Mouse (Mus musculus) neural tube, embryonic 13.5 days (tissue): Measurements from ENCODE around the gene Mylk. TPM values are rescaled to one million over a fixed set of nuclear protein-coding genes. Genes with fewer than 3 reads are reported as not detected.

ENCODE experiments used
- ATAC-seq: fragments of 200-750 bp; cut with Nextera tagmentation; 2 replicates; pipeline ENCODE4 v1.8.0; 2017; ENCODE audit warnings: low read depth, mild to moderate bottlenecking, moderate TSS enrichment, moderate library complexity
- H3K27ac ChIP-seq: fragments of 300-500 bp; sonication (generic); replicated peaks from 2 replicates; pipeline ENCODE4 v1.5.1; 2015; ENCODE audit warnings: moderate library complexity, mild to moderate bottlenecking, inconsistent platforms
- H3K27me3 ChIP-seq: fragments of 300-500 bp; sonication (generic); 2 replicates; pipeline ENCODE4 v1.6.1; 2015; ENCODE audit warnings: mild to moderate bottlenecking, inconsistent platforms
- H3K36me3 ChIP-seq: fragments of 300-500 bp; sonication (generic); 2 replicates; pipeline ENCODE4 v1.6.1; 2015; ENCODE audit warnings: mild to moderate bottlenecking, inconsistent platforms
- H3K4me1 ChIP-seq: fragments of 300-500 bp; sonication (generic); replicated peaks from 2 replicates; pipeline ENCODE4 v1.6.1; 2015; ENCODE audit warnings: inconsistent platforms
- H3K4me2 ChIP-seq: fragments of 300-500 bp; sonication (generic); 2 replicates; pipeline ENCODE4 v1.6.1; 2015; ENCODE audit warnings: inconsistent platforms, mild to moderate bottlenecking, moderate library complexity
- H3K4me3 ChIP-seq: fragments of 300-500 bp; sonication (generic); 2 replicates; pipeline ENCODE4 v1.5.1; 2015; ENCODE audit warnings: mild to moderate bottlenecking, inconsistent platforms
- H3K9ac ChIP-seq: fragments of 300-500 bp; sonication (generic); 2 replicates; pipeline ENCODE4 v1.6.1; 2015; ENCODE audit warnings: moderate library complexity, mild to moderate bottlenecking, inconsistent platforms
- H3K9me3 ChIP-seq: fragments of 300-500 bp; sonication (generic); 2 replicates; pipeline ENCODE4 v1.6.1; 2016; ENCODE audit warnings: inconsistent platforms
- WGBS: fragments of 180-500 bp; shearing (Covaris S2); methylation state at CpG from one replicate; pipeline ENCODE4 v1.1.7; 2015; 5-methylcytosine and 5-hydroxymethylcytosine counted together
- polyA plus RNA-seq: library from polyadenylated mRNA; unstranded; fragments of >200 nt; fragmentation: Nextera tagmentation; extraction: Ambion mirVana; gene quantifications from 2 replicates; pipeline ENCODE4 v1.2.1, GENCODE M21; 2015

Gene Mylk
- polyA plus RNA-seq, 1 experiment from 2014 or later: 3.6 TPM

- H3K9ac ChIP-seq: 0 out of 2 replicates have a peak overlapping the region, but pooled peaks have one; percentile 5
- 19% methylated on average over 11 of the region's 11 CpGs for WGBS
- no peaks in the 10 kb centered on the region for H3K36me3 ChIP-seq
- H3K9me3 ChIP-seq: no peaks in the 10 kb centered on the region
- no peak overlapping the region for H3K27ac ChIP-seq
- peaks cover 39% of the 10 kb centered on the region for H3K4me1 ChIP-seq
- no peak overlapping the region for H3K4me2 ChIP-seq
- H3K27me3 ChIP-seq: peaks cover 35% of the 10 kb centered on the region
- ATAC-seq: no peak
- H3K4me3 ChIP-seq: no peak overlapping the region
These were observed 3.2 kb downstream of the Mylk start for GRCm38 (mm10) chr16:34748081-34748720.

DNA sequence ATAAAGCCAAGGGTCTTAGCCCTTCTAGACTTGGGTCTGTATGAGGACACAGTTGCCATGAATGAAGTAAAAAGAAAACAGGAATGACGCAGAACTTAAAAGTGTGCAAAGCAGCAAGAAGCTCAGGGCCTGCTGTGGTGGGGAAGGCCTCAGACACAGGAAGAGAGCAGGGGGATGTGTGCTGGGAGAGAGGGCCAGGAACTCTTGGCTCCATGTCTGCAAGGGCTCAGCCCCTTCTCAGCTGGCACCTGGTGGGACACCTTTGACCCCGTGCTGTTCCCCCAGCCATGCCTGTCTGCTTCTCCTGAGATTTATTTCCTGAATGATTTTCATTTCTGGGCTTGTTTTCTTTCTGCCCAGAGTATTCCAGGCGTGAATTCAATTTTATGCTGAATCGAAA lies 4.5 kb downstream of the Mylk start:
- H3K4me2 ChIP-seq: no peak overlapping the region
- H3K4me1 ChIP-seq: peaks cover 39% of the 10 kb centered on the region
- no peak for ATAC-seq
- no peaks in the 10 kb centered on the region for H3K36me3 ChIP-seq
- no peak overlapping the region for H3K27ac ChIP-seq
- peaks cover 24% of the 10 kb centered on the region for H3K27me3 ChIP-seq
- H3K9me3 ChIP-seq: no peaks in the 10 kb centered on the region
- H3K9ac ChIP-seq: no peak overlapping the region
- WGBS: 61% methylated on average over 4 of the region's 4 CpGs
- no peak overlapping the region for H3K4me3 ChIP-seq

DNA sequence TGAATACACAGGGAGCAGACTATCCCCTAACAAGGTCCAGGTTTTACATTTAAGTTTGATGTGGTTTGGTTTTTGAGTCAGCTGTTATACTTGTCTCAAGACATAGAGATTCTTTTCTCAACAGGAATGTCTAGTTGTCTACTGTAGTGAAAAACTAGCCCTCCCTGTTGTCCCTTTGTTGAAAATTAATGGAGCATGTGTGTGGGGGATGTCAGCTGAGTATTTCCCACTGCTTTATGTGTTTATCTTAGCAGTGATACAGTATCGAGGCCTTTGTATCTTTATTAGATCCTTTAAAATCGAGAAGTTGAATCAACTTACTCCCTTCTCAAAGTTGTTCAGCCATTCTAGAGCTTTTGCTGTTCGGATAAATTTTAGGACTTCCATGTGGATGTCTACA lies 7.0 kb downstream of the Mylk start:
- Histone ChIP-seq H3K4me2 (no peak overlapping the region), H3K4me3 (no peak overlapping the region), H3K36me3 (no peaks in the 10 kb centered on the region), H3K27me3 (peaks cover 10% of the 10 kb centered on the region; the same call in 1 of the 2 replicates), H3K4me1 (peaks cover 28% of the 10 kb centered on the region), H3K27ac (no peak overlapping the region), H3K9me3 (no peaks in the 10 kb centered on the region), H3K9ac (no peak overlapping the region)
- no peak for ATAC-seq
- 44% methylated on average over 3 of the region's 3 CpGs for WGBS

DNA sequence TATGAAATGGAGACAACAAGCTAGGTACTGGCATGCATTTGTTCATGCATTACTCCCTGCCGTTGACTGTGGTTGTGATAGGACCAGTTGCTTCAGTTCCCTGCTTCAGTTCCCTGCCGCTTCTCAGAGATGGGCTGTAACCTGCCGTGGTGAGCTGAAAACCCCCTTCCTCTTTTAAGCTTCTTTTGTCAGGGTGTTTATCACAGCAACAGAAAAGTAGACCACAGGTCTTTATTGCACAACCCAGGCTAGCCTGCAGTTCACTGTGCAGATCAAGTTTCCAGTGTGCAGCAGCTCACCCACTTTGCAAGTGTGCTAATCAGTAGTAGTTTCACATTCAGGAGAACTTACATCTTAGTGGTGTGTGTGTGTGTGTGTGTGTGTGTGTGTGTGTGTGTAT lies 8.0 kb downstream of the Mylk start:
- H3K36me3 ChIP-seq: no peaks in the 10 kb centered on the region
- no peak overlapping the region for H3K4me2 ChIP-seq
- no peak overlapping the region for H3K4me3 ChIP-seq
- ATAC-seq: no peak
- 86% methylated on average over 3 of the region's 3 CpGs for WGBS
- H3K27me3 ChIP-seq: 0 out of 2 replicates have a peak, but pooled peaks cover 4% of the 10 kb centered on the region
- H3K27ac ChIP-seq: no peak overlapping the region
- peaks cover 27% of the 10 kb centered on the region for H3K4me1 ChIP-seq
- H3K9me3 ChIP-seq: no peaks in the 10 kb centered on the region
- no peak overlapping the region for H3K9ac ChIP-seq

GRCm38 (mm10) chr16:34756991-34757390 lies 12.0 kb downstream of the Mylk start:
- no peak overlapping the region for H3K27ac ChIP-seq
- H3K36me3 ChIP-seq: no peaks in the 10 kb centered on the region
- no peak overlapping the region for H3K4me3 ChIP-seq
- H3K27me3 ChIP-seq: no peaks in the 10 kb centered on the region
- ATAC-seq: no peak
- H3K4me2 ChIP-seq: no peak overlapping the region
- H3K9ac ChIP-seq: no peak overlapping the region
- H3K9me3 ChIP-seq: no peaks in the 10 kb centered on the region
- 0 out of 2 replicates have a peak, but pooled peaks cover 3% of the 10 kb centered on the region for H3K4me1 ChIP-seq
- WGBS: 88% methylated on average over 7 of the region's 7 CpGs

- Histone ChIP-seq H3K4me2 (no peak overlapping the region), H3K4me1 (no peaks in the 10 kb centered on the region), H3K9ac (no peak overlapping the region), H3K9me3 (no peaks in the 10 kb centered on the region), H3K27ac (no peak overlapping the region), H3K27me3 (no peaks in the 10 kb centered on the region), H3K4me3 (no peak overlapping the region), H3K36me3 (no peaks in the 10 kb centered on the region)
- no peak for ATAC-seq
- WGBS: 58% methylated on average over 5 of the region's 5 CpGs
These were observed 13.2 kb downstream of the Mylk start for GRCm38 (mm10) chr16:34758205-34758604.

DNA sequence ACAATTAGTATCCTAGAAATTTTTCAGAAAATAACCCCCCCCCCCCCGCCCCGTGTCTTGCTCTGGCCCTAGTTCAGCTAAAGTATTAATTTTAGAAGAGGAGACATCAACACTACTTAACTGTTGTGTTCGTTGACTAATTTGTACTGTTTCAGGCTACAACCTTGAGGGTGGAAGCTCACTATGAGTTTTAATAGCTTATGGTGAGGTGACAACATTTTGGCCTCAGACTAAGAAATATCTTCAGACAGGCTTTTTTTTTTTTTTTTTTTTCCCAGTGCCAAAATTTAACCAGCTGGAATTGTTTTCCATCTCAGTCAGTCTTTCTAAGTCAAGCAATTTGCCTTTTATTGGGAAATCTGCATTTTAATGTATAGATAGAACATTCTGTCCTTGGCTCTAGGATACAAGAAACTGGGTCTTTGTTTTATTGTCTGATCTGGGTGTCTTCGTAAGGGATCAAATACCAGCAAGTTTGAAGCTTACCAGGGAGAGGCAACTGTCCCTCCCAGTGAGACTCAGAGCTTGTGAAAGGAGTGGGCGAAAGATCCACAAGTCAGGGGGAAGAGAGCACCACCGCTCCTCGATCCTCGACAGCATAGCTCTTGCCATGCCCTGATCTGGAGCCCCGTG lies 19.1 kb downstream of the Mylk start:
- no peak overlapping the region for H3K9ac ChIP-seq
- H3K27ac ChIP-seq: no peak overlapping the region
- H3K36me3 ChIP-seq: no peaks in the 10 kb centered on the region
- H3K9me3 ChIP-seq: no peaks in the 10 kb centered on the region
- 87% methylated on average over 9 of the region's 9 CpGs for WGBS
- no peaks in the 10 kb centered on the region for H3K27me3 ChIP-seq
- no peaks in the 10 kb centered on the region for H3K4me1 ChIP-seq
- ATAC-seq: no peak
- H3K4me2 ChIP-seq: no peak overlapping the region
- H3K4me3 ChIP-seq: no peak overlapping the region

DNA sequence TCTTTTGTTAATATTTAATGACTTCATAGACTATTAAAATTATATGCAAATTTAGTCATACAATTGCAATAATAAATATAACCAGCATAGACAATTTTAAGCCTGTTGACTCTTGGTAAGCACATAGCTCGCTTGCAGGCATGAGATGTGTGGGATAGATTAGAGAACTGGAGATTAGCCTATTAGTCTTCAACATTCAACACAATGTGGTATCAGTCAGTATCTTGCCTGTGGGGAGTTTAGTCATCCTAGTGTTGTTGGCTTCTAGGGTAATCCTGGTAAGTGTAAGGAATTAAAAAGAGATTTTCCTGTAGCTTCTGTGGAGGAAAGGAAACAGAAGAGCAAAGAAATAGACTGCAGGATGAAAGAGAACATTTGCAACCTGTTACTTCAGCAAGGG lies 20.7 kb downstream of the Mylk start:
- Histone ChIP-seq H3K4me1 (no peaks in the 10 kb centered on the region), H3K9me3 (no peaks in the 10 kb centered on the region), H3K36me3 (no peaks in the 10 kb centered on the region), H3K4me3 (no peak overlapping the region), H3K9ac (no peak overlapping the region), H3K27me3 (no peaks in the 10 kb centered on the region), H3K4me2 (no peak overlapping the region), H3K27ac (no peak overlapping the region)
- ATAC-seq: no peak
- WGBS: 91% methylated on average over 1 of the region's 1 CpGs

- ATAC-seq: no peak
- H3K4me1 ChIP-seq: no peaks in the 10 kb centered on the region
- no peaks in the 10 kb centered on the region for H3K27me3 ChIP-seq
- H3K36me3 ChIP-seq: no peaks in the 10 kb centered on the region
- no peak overlapping the region for H3K9ac ChIP-seq
- no peaks in the 10 kb centered on the region for H3K9me3 ChIP-seq
- H3K4me3 ChIP-seq: no peak overlapping the region
- H3K27ac ChIP-seq: no peak overlapping the region
- no peak overlapping the region for H3K4me2 ChIP-seq
- 95% methylated on average over 1 of the region's 1 CpGs for WGBS
These were observed 21.2 kb downstream of the Mylk start for GRCm38 (mm10) chr16:34766193-34766592.

DNA sequence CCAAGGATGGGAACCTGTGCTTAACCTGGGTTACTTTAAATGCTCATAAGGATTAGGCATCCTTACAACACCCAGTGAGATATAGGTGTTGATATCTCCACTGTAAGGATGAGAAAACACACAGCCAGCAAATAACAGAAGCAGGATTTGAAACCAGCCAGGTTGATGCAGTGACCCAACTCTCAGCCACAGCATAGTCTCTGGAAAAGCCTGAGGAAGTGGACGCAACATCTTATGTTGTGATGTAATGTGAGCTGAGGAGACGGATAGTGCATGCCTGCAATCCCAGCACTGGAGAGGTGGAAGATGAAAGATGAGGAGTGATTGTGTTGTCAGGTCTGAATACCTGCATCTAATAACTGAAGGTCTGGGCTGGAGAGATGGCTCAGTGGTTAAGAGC lies 22.4 kb downstream of the Mylk start:
- no peak overlapping the region for H3K27ac ChIP-seq
- 93% methylated on average over 2 of the region's 2 CpGs for WGBS
- no peak for ATAC-seq
- no peaks in the 10 kb centered on the region for H3K36me3 ChIP-seq
- H3K4me1 ChIP-seq: peaks cover under 1% of the 10 kb centered on the region
- H3K27me3 ChIP-seq: no peaks in the 10 kb centered on the region
- no peak overlapping the region for H3K4me3 ChIP-seq
- no peaks in the 10 kb centered on the region for H3K9me3 ChIP-seq
- no peak overlapping the region for H3K4me2 ChIP-seq
- H3K9ac ChIP-seq: no peak overlapping the region

GRCm38 (mm10) chr16:34768436-34768835 lies 23.4 kb downstream of the Mylk start:
- no peak for ATAC-seq
- no peak overlapping the region for H3K9ac ChIP-seq
- H3K4me1 ChIP-seq: peaks cover 7% of the 10 kb centered on the region
- WGBS: 74% methylated on average over 4 of the region's 4 CpGs
- H3K36me3 ChIP-seq: no peaks in the 10 kb centered on the region
- no peaks in the 10 kb centered on the region for H3K27me3 ChIP-seq
- H3K4me2 ChIP-seq: no peak overlapping the region
- H3K4me3 ChIP-seq: no peak overlapping the region
- H3K9me3 ChIP-seq: no peaks in the 10 kb centered on the region
- no peak overlapping the region for H3K27ac ChIP-seq

- ATAC-seq: no peak
- WGBS: 90% methylated on average over 4 of the region's 4 CpGs
These were observed 25.1 kb downstream of the Mylk start for GRCm38 (mm10) chr16:34770127-34770526.

More at GRCm38 (mm10) chr16:34770127-34770526, 25.1 kb downstream of the Mylk start:
- H3K4me3 ChIP-seq: no peak overlapping the region
- H3K9ac ChIP-seq: no peak overlapping the region
- no peaks in the 10 kb centered on the region for H3K36me3 ChIP-seq
- H3K27ac ChIP-seq: no peak overlapping the region
- no peaks in the 10 kb centered on the region for H3K9me3 ChIP-seq
- peaks cover 7% of the 10 kb centered on the region for H3K4me1 ChIP-seq
- H3K27me3 ChIP-seq: no peaks in the 10 kb centered on the region
- H3K4me2 ChIP-seq: no peak overlapping the region
